Mouse (Mus musculus) hindbrain, embryonic 16.5 days (tissue): Measurements from ENCODE around the gene Gm16253. TPM values are rescaled to one million over a fixed set of nuclear protein-coding genes. Genes with fewer than 3 reads are reported as not detected.
A peak's percentile ranks its signal among the peaks of the same experiment; 100 is the strongest.

ENCODE experiments used
- ATAC-seq: fragments of 200-750 bp; cut with Nextera tagmentation; 2 replicates; pipeline ENCODE4 v1.8.0; 2017; ENCODE audit warnings: moderate TSS enrichment, moderate library complexity
- H3K27ac ChIP-seq: fragments of 300-500 bp; sonication (generic); 2 replicates; pipeline ENCODE4 v1.5.1; 2014; ENCODE audit warnings: low read depth, mild to moderate bottlenecking, control low read depth, low read length, moderate library complexity
- H3K27me3 ChIP-seq: fragments of 300-500 bp; sonication (generic); replicated peaks from 2 replicates; pipeline ENCODE4 v1.6.1; 2014; ENCODE audit warnings: low read length; ENCODE audit not compliant: control insufficient read depth, insufficient read depth
- H3K36me3 ChIP-seq: fragments of 300-500 bp; sonication (generic); 2 replicates; pipeline ENCODE4 v1.6.1; 2014; ENCODE audit warnings: mild to moderate bottlenecking, low read length, moderate library complexity, mixed read lengths; ENCODE audit not compliant: control insufficient read depth, insufficient read depth
- H3K4me1 ChIP-seq: fragments of 300-500 bp; sonication (generic); 2 replicates; pipeline ENCODE4 v1.6.1; 2014; ENCODE audit warnings: low read depth, low read length; ENCODE audit not compliant: control insufficient read depth, insufficient read depth
- H3K4me2 ChIP-seq: fragments of 300-500 bp; sonication (generic); 2 replicates; pipeline ENCODE4 v1.6.1; 2014; ENCODE audit warnings: mild to moderate bottlenecking, low read length, control low read depth, moderate library complexity
- H3K4me3 ChIP-seq: fragments of 300-500 bp; sonication (generic); 2 replicates; pipeline ENCODE4 v1.5.1; 2014; ENCODE audit warnings: mild to moderate bottlenecking, low read length, control low read depth, moderate library complexity
- H3K9ac ChIP-seq: fragments of 300-500 bp; sonication (generic); 2 replicates; pipeline ENCODE4 v1.6.1; 2014; ENCODE audit warnings: low read depth, mild to moderate bottlenecking, control low read depth, low read length, moderate library complexity
- H3K9me3 ChIP-seq: fragments of 300-500 bp; sonication (generic); 2 replicates; pipeline ENCODE4 v1.6.1; 2014; ENCODE audit warnings: mild to moderate bottlenecking, low read length, moderate library complexity; ENCODE audit not compliant: control insufficient read depth
- WGBS: fragments of 180-500 bp; shearing (Covaris S2); extraction: QIAGEN DNeasy Blood & Tissue Kit; methylation state at CpG from one replicate; pipeline ENCODE4 v1.1.7; 2014; 5-methylcytosine and 5-hydroxymethylcytosine counted together
- polyA plus RNA-seq: library from polyadenylated mRNA; unstranded; fragments of >200 nt; fragmentation: Nextera tagmentation; extraction: Ambion mirVana; gene quantifications from 2 replicates; pipeline ENCODE4 v1.2.1, GENCODE M21; 2015

Gm16253 gene
- polyA plus RNA-seq, 1 experiment from 2014 or later, result 1.0 TPM

- Histone ChIP-seq H3K4me1 (peaks cover 41% of the 10 kb centered on the region), H3K9me3 (no peaks in the 10 kb centered on the region), H3K9ac (peak within 1 kb of the TSS; percentile 68), H3K27me3 (no peaks in the 10 kb centered on the region), H3K36me3 (no peaks in the 10 kb centered on the region), H3K4me3 (peak within 1 kb of the TSS; percentile 55), H3K27ac (peak within 1 kb of the TSS; percentile 83), H3K4me2 (peak within 1 kb of the TSS; percentile 85)
- 0% methylated on average over 38 of the region's 38 CpGs for WGBS
- ATAC-seq, result peak; percentile 91
Measured at GRCm38 (mm10) chr3:96593790-96594560, 17.2 kb downstream of the Gm16253 start, which contains the start of gene Polr3gl. Gene Polr3gl (minus strand): TSS chr3:96594181.

- Histone ChIP-seq H3K4me3 (no peak overlapping the region), H3K27me3 (no peaks in the 10 kb centered on the region), H3K9me3 (no peaks in the 10 kb centered on the region), H3K36me3 (no peaks in the 10 kb centered on the region), H3K9ac (no peak overlapping the region), H3K4me1 (peaks cover 48% of the 10 kb centered on the region), H3K4me2 (no peak overlapping the region), H3K27ac (no peak overlapping the region)
- no peak for ATAC-seq
- WGBS, result 85% methylated on average over 5 of the region's 5 CpGs
Measured at GRCm38 (mm10) chr3:96594851-96595250, 18.1 kb downstream of the Gm16253 start.

- H3K9ac ChIP-seq, result peak overlapping the region; percentile 80; the same call in 1 of the 2 replicates
Measured at GRCm38 (mm10) chr3:96595661-96596060, 18.9 kb downstream of the Gm16253 start.

GRCm38 (mm10) chr3:96596228-96596707 lies 19.5 kb downstream of the Gm16253 start, which contains the start of gene Ankrd34a:
Gene Ankrd34a (plus strand): TSS chr3:96596636.
- H3K27me3 ChIP-seq, result no peaks in the 10 kb centered on the region
- WGBS, result 2% methylated on average over 21 of the region's 23 CpGs
- no peaks in the 10 kb centered on the region for H3K36me3 ChIP-seq
- H3K4me2 ChIP-seq, result peak within 1 kb of the TSS; percentile 99
- no peaks in the 10 kb centered on the region for H3K9me3 ChIP-seq
- H3K27ac ChIP-seq, result peak within 1 kb of the TSS; percentile 77
- peak within 1 kb of the TSS; percentile 59 for H3K4me3 ChIP-seq
- peak; percentile 6; the same call in 1 of the 2 replicates for ATAC-seq
- peaks cover 57% of the 10 kb centered on the region for H3K4me1 ChIP-seq
- H3K9ac ChIP-seq, result peak within 1 kb of the TSS; percentile 80

More at GRCm38 (mm10) chr3:96595661-96596060, 18.9 kb downstream of the Gm16253 start:
- Histone ChIP-seq H3K27ac (peak overlapping the region; percentile 77), H3K4me1 (peaks cover 56% of the 10 kb centered on the region), H3K36me3 (no peaks in the 10 kb centered on the region), H3K4me2 (peak overlapping the region; percentile 99), H3K4me3 (peak overlapping the region; percentile 59), H3K9me3 (no peaks in the 10 kb centered on the region), H3K27me3 (no peaks in the 10 kb centered on the region)
- WGBS, result 27% methylated on average over 6 of the region's 6 CpGs
- ATAC-seq, result no peak

GRCm38 (mm10) chr3:96596855-96597254 lies 20.1 kb downstream of the Gm16253 start:
- 2% methylated on average over 11 of the region's 12 CpGs for WGBS
- no peak for ATAC-seq
- Histone ChIP-seq H3K9ac (peak overlapping the region; percentile 80), H3K36me3 (no peaks in the 10 kb centered on the region), H3K4me2 (peak overlapping the region; percentile 99), H3K27ac (peak overlapping the region; percentile 77), H3K4me3 (peak overlapping the region; percentile 59), H3K9me3 (no peaks in the 10 kb centered on the region), H3K27me3 (no peaks in the 10 kb centered on the region), H3K4me1 (peaks cover 57% of the 10 kb centered on the region)

- Histone ChIP-seq H3K36me3 (no peaks in the 10 kb centered on the region), H3K4me1 (peaks cover 62% of the 10 kb centered on the region), H3K4me2 (peak overlapping the region; percentile 99), H3K4me3 (peak overlapping the region; percentile 59), H3K9me3 (no peaks in the 10 kb centered on the region), H3K27ac (peak overlapping the region; percentile 77), H3K9ac (peak overlapping the region; percentile 80), H3K27me3 (no peaks in the 10 kb centered on the region)
- under 1% methylated on average over 40 of the region's 40 CpGs for WGBS
- ATAC-seq, result no peak
Measured at GRCm38 (mm10) chr3:96597435-96597891, 20.7 kb downstream of the Gm16253 start.

GRCm38 (mm10) chr3:96598156-96599068 lies 21.6 kb downstream of the Gm16253 start:
- 1% methylated on average over 54 of the region's 54 CpGs for WGBS
- no peaks in the 10 kb centered on the region for H3K27me3 ChIP-seq
- peak overlapping the region; percentile 99 for H3K4me2 ChIP-seq
- H3K4me3 ChIP-seq, result peak overlapping the region; percentile 59
- peak overlapping the region; percentile 77 for H3K27ac ChIP-seq
- peaks cover 63% of the 10 kb centered on the region for H3K4me1 ChIP-seq
- H3K36me3 ChIP-seq, result no peaks in the 10 kb centered on the region
- H3K9ac ChIP-seq, result peak overlapping the region; percentile 80
- no peaks in the 10 kb centered on the region for H3K9me3 ChIP-seq
- no peak for ATAC-seq

- ATAC-seq, result no peak
- peak overlapping the region; percentile 59 for H3K4me3 ChIP-seq
- peak overlapping the region; percentile 99 for H3K4me2 ChIP-seq
- 53% methylated on average over 8 of the region's 8 CpGs for WGBS
- H3K4me1 ChIP-seq, result peaks cover 69% of the 10 kb centered on the region
- H3K27me3 ChIP-seq, result no peaks in the 10 kb centered on the region
- no peak overlapping the region for H3K27ac ChIP-seq
- no peaks in the 10 kb centered on the region for H3K9me3 ChIP-seq
- peak overlapping the region; percentile 80 for H3K9ac ChIP-seq
- H3K36me3 ChIP-seq, result no peaks in the 10 kb centered on the region
Measured at GRCm38 (mm10) chr3:96599069-96599393, 22.2 kb downstream of the Gm16253 start.
